In genomic region chr7:46100563-46100962, GRCm38 (mm10) we compare ENCODE assay signal across 8 mouse cellular contexts. TPM values are rescaled to one million over a fixed set of nuclear protein-coding genes. Genes with fewer than 3 reads are reported as not detected.
DNase-seq lines count a peak whose midpoint lies in the region; ATAC-seq and TF ChIP-seq lines count a peak whose summit lies in the region.

Kcnj11 (minus strand) TSS chr7:46100764.

- H3K4me1 ChIP-seq in E14TG2a.4 (replicated peaks; ENCODE audit: low read depth, low read length), result peaks cover 28% of the 10 kb centered on the region
- no peaks in the 10 kb centered on the region for H3K4me1 ChIP-seq in forebrain, embryonic 11.5 days (replicated peaks; ENCODE audit: control insufficient read depth, insufficient read depth, low read length)
- H3K4me1 ChIP-seq in heart, embryonic 15.5 days (replicated peaks), result peaks cover 40% of the 10 kb centered on the region
- H3K4me1 ChIP-seq in liver, postnatal 0 days (ENCODE audit: insufficient read depth), result 0 out of 2 replicates have a peak, but pooled peaks cover 4% of the 10 kb centered on the region
- H3K4me1 ChIP-seq in olfactory bulb, adult 2 months (ENCODE audit: control insufficient read depth, insufficient read depth, low read length), result peaks cover 47% of the 10 kb centered on the region

- WGBS in forebrain, embryonic 11.5 days, result 2% methylated on average over 33 of the region's 34 CpGs
- under 1% methylated on average over 34 of the region's 34 CpGs for WGBS in heart, embryonic 15.5 days
- WGBS in liver, postnatal 0 days (ENCODE audit: insufficient replicate concordance), result 2% methylated on average over 27 of the region's 34 CpGs
- WGBS in olfactory bulb, adult 2 months, result 1% methylated on average over 32 of the region's 34 CpGs

- no peak within 1 kb of the TSS for H3K27ac ChIP-seq in forebrain, embryonic 11.5 days (ENCODE audit: low read depth, low read length)
- H3K27ac ChIP-seq in heart, embryonic 15.5 days, result peak within 1 kb of the TSS; percentile 98
- H3K27ac ChIP-seq in liver, postnatal 0 days (ENCODE audit: low read depth), result no peak within 1 kb of the TSS
- no peak within 1 kb of the TSS for H3K27ac ChIP-seq in olfactory bulb, adult 2 months (ENCODE audit: insufficient read depth, low read depth, low read length)

- no peak for TF ChIP-seq EP300 in liver, postnatal 0 days (IDR thresholded peaks at IDR 0.05; ENCODE audit: low read depth)

- 0 out of 2 replicates have a peak, but pooled peaks have one; percentile 25 for TF ChIP-seq POLR2A in olfactory bulb, adult 2 months (IDR thresholded peaks at IDR 0.05; ENCODE audit: insufficient read depth, low read depth, low read length)

- TF ChIP-seq CTCF in E14TG2a.4 (conservative IDR thresholded peaks at IDR 0.05; ENCODE audit: low read length), result no peak
- TF ChIP-seq CTCF in liver, postnatal 0 days (IDR thresholded peaks at IDR 0.05; ENCODE audit: low read depth), result peak; percentile 83
- TF ChIP-seq CTCF in olfactory bulb, adult 2 months (IDR thresholded peaks at IDR 0.05; ENCODE audit: insufficient read depth, low read depth, low read length), result peak; percentile 75; the same call in 1 of the 2 replicates

- ATAC-seq in forebrain, embryonic 11.5 days (replicated peaks; ENCODE audit: low FRiP score), result peak; percentile 81
- ATAC-seq in heart, embryonic 15.5 days (replicated peaks; ENCODE audit: insufficient number of reproducible peaks, insufficient read depth, low FRiP score, low read depth), result peak; percentile 61
- peak; percentile 83 for ATAC-seq in liver, postnatal 0 days

- DNase-seq in c-Kit-positive CD71-negative TER-119-negative erythroid progenitor cells, embryonic 14.5 days (ENCODE audit: low read depth), result peak; percentile 59
- DNase-seq in forebrain, embryonic 11.5 days (ENCODE audit: low spot score), result peak; percentile 96
- peak; percentile 83 to 84 for DNase-seq in kidney, postnatal 25 days
- peak; percentile 86 for DNase-seq in liver, postnatal 0 days
- peak; percentile 18 to 40 for DNase-seq in thymus, adult 18-20 months

- peak within 1 kb of the TSS; percentile 69 for H3K4me3 ChIP-seq in E14TG2a.4 (replicated peaks; ENCODE audit: low read length)
- H3K4me3 ChIP-seq in forebrain, embryonic 11.5 days (ENCODE audit: low read depth, low read length), result peak within 1 kb of the TSS; percentile 59
- H3K4me3 ChIP-seq in heart, embryonic 15.5 days, result peak within 1 kb of the TSS; percentile 65
- peak within 1 kb of the TSS; percentile 42 for H3K4me3 ChIP-seq in liver, postnatal 0 days (ENCODE audit: low read depth, low read length)
- H3K4me3 ChIP-seq in olfactory bulb, adult 2 months (ENCODE audit: insufficient read depth, low read depth, low read length), result peak within 1 kb of the TSS; percentile 68

- H3K4me2 ChIP-seq in forebrain, embryonic 11.5 days (ENCODE audit: low read depth, low read length, severe bottlenecking), result peak within 1 kb of the TSS; percentile 77
- peak within 1 kb of the TSS; percentile 69 for H3K4me2 ChIP-seq in heart, embryonic 15.5 days
- H3K4me2 ChIP-seq in liver, postnatal 0 days (ENCODE audit: low read depth, low read length), result peak within 1 kb of the TSS; percentile 75

- no peaks in the 10 kb centered on the region for H3K36me3 ChIP-seq in E14TG2a.4 (ENCODE audit: insufficient read depth, low read length)
- no peaks in the 10 kb centered on the region for H3K36me3 ChIP-seq in forebrain, embryonic 11.5 days (ENCODE audit: control insufficient read depth, insufficient read depth, low read length)
- H3K36me3 ChIP-seq in heart, embryonic 15.5 days, result no peaks in the 10 kb centered on the region
- no peaks in the 10 kb centered on the region for H3K36me3 ChIP-seq in liver, postnatal 0 days (replicated peaks; ENCODE audit: insufficient read depth, low read length)

- peaks cover 5% of the 10 kb centered on the region; the same call in 1 of the 2 replicates for H3K9me3 ChIP-seq in E14TG2a.4 (ENCODE audit: low read length)
- H3K9me3 ChIP-seq in forebrain, embryonic 11.5 days (ENCODE audit: control insufficient read depth, low read length), result no peaks in the 10 kb centered on the region
- H3K9me3 ChIP-seq in heart, embryonic 15.5 days (replicated peaks), result no peaks in the 10 kb centered on the region
- H3K9me3 ChIP-seq in liver, postnatal 0 days (ENCODE audit: low read length), result no peaks in the 10 kb centered on the region

- H3K9ac ChIP-seq in forebrain, embryonic 11.5 days (ENCODE audit: low read length), result peak within 1 kb of the TSS; percentile 67
- H3K9ac ChIP-seq in heart, embryonic 15.5 days, result peak within 1 kb of the TSS; percentile 70
- 0 out of 2 replicates have a peak within 1 kb of the TSS, but pooled peaks have one; percentile 48 for H3K9ac ChIP-seq in liver, postnatal 0 days (replicated peaks)

- H3K27me3 ChIP-seq in E14TG2a.4 (ENCODE audit: insufficient read depth, low read length), result peaks cover 43% of the 10 kb centered on the region
- H3K27me3 ChIP-seq in forebrain, embryonic 11.5 days (ENCODE audit: control insufficient read depth, insufficient read depth, low read length), result peaks cover 2% of the 10 kb centered on the region; the same call in 1 of the 2 replicates
- H3K27me3 ChIP-seq in heart, embryonic 15.5 days, result 0 out of 2 replicates have a peak, but pooled peaks cover 4% of the 10 kb centered on the region
- peaks cover 14% of the 10 kb centered on the region for H3K27me3 ChIP-seq in liver, postnatal 0 days (ENCODE audit: insufficient read depth, low read length)

RNA-seq across cellular contexts. Expression of gene Kcnj11, which starts in this region (rescaled TPM):
- 0.20 and 0.48 TPM in 2 replicates for polyA plus RNA-seq in forebrain, embryonic 11.5 days (2014; fragmentation: Nextera tagmentation; extraction: Ambion mirVana)
- polyA plus RNA-seq in heart, embryonic 15.5 days (2015; fragmentation: Nextera tagmentation; extraction: Ambion mirVana), result 8.5 and 8.8 TPM in 2 replicates
- not detected in 2 replicates for polyA plus RNA-seq in liver, postnatal 0 days (2015; fragmentation: Nextera tagmentation; extraction: Ambion mirVana)
- not detected in 2 replicates for polyA plus RNA-seq in olfactory bulb, adult 2 months (2012; ENCODE audit: insufficient read depth, insufficient read length, low replicate concordance, missing spikeins)

Comparison
In these comparisons a context has a peak if more than half of its experiments do, and no peak if none do; other contexts are left out.
1. Peak in DNase-seq, ATAC-seq, H3K4me3 ChIP-seq, H3K9ac ChIP-seq and H3K4me2 ChIP-seq in forebrain, embryonic 11.5 days; RNA of the gene not detected or under 1 TPM.
2. Peak in DNase-seq, ATAC-seq, H3K4me3 ChIP-seq, H3K9ac ChIP-seq and H3K4me2 ChIP-seq in liver, postnatal 0 days; RNA of the gene not detected or under 1 TPM.
3. DNase-seq: peak in every context shown above with its lines; median percentile 96 in forebrain, embryonic 11.5 days; 86 in liver, postnatal 0 days; 84 in kidney, postnatal 25 days; 59 in c-Kit-positive CD71-negative TER-119-negative erythroid progenitor cells, embryonic 14.5 days; 29 in thymus, adult 18-20 months.